Mouse (Mus musculus) neural tube, embryonic 12.5 days (tissue): ENCODE data around the gene Ppp1r11. TPM values are rescaled to one million over a fixed set of nuclear protein-coding genes. Genes with fewer than 3 reads are reported as not detected.

Experiments used
- ATAC-seq: fragments of 200-750 bp; cut with Nextera tagmentation; 2 replicates; pipeline ENCODE4 v1.8.0; 2017; ENCODE audit warnings: low read depth, mild to moderate bottlenecking, moderate TSS enrichment, moderate library complexity; ENCODE audit not compliant: low FRiP score
- H3K27ac ChIP-seq: fragments of 300-500 bp; sonication (generic); 2 replicates; pipeline ENCODE4 v1.5.1; 2016
- H3K27me3 ChIP-seq: fragments of 300-500 bp; sonication (generic); replicated peaks from 2 replicates; pipeline ENCODE4 v1.6.1; 2016; ENCODE audit warnings: mild to moderate bottlenecking
- H3K36me3 ChIP-seq: fragments of 300-500 bp; sonication (generic); 2 replicates; pipeline ENCODE4 v1.6.1; 2016; ENCODE audit warnings: mild to moderate bottlenecking
- H3K4me1 ChIP-seq: fragments of 300-500 bp; sonication (generic); 2 replicates; pipeline ENCODE4 v1.6.1; 2016
- H3K4me2 ChIP-seq: fragments of 300-500 bp; sonication (generic); replicated peaks from 2 replicates; pipeline ENCODE4 v1.6.1; 2016; ENCODE audit warnings: mild to moderate bottlenecking
- H3K4me3 ChIP-seq: fragments of 300-500 bp; sonication (generic); 2 replicates; pipeline ENCODE4 v1.5.1; 2016
- H3K9ac ChIP-seq: fragments of 300-500 bp; sonication (generic); 2 replicates; pipeline ENCODE4 v1.6.1; 2016; ENCODE audit warnings: mild to moderate bottlenecking
- H3K9me3 ChIP-seq: fragments of 300-500 bp; sonication (generic); 2 replicates; pipeline ENCODE4 v1.6.1; 2016; ENCODE audit warnings: mild to moderate bottlenecking
- WGBS: fragments of 180-500 bp; shearing (Covaris S2); methylation state at CpG from one replicate; pipeline ENCODE4 v1.1.7; 2016; 5-methylcytosine and 5-hydroxymethylcytosine counted together
- polyA plus RNA-seq: library from polyadenylated mRNA; unstranded; fragments of >200 nt; fragmentation: Nextera tagmentation; extraction: Ambion mirVana; gene quantifications from 2 replicates; pipeline ENCODE4 v1.2.1, GENCODE M21; 2016

Gene Ppp1r11
- polyA plus RNA-seq, 1 experiment from 2014 or later = 147 TPM

DNA sequence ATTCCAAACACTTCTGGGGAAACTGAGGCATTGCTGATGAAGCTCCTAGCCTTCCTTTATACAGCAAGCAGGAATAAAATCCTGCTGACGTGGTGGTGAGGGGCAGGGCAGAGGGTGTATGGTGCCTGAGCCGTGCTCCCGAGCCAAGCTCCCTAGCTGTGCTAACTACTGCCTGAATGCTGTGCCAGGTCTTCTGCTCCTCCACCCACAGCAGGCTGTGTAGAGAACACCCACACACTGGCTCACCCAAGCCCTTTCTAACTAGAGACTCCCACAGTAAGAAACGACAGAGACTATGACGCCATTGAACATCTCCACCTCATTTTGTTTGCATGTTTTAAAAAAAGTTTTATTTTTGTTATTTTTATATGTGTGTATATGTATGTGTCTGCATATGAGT lies 51.5 kb downstream of the Ppp1r11 start:
- no peak overlapping the region for H3K4me2 ChIP-seq
- no peak overlapping the region for H3K27ac ChIP-seq
- no peaks in the 10 kb centered on the region for H3K9me3 ChIP-seq
- no peaks in the 10 kb centered on the region for H3K27me3 ChIP-seq
- H3K36me3 ChIP-seq = no peaks in the 10 kb centered on the region
- H3K4me1 ChIP-seq = no peaks in the 10 kb centered on the region
- H3K9ac ChIP-seq = no peak overlapping the region
- ATAC-seq = no peak
- 89% methylated on average over 5 of the region's 5 CpGs for WGBS
- H3K4me3 ChIP-seq = no peak overlapping the region

DNA sequence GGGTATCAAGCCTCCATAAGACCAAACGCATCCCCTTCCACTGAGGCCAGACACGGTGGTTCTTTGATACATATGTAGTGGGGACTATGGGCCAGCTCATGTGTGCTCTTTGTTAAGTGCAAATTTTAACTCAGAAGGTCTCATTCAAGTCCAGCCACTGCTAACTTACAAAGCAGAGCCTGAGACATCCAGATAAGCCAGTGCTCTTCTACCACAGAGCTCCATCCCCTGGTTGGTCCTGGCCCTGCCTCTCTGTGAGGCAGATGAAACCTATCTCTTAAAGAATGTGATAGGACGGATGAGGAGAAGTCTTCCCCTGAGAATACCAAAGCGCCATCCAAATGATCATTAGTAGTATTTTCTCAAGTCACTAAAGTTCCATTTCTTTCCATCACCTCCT lies 52.2 kb downstream of the Ppp1r11 start:
- ATAC-seq = no peak
- Histone ChIP-seq H3K27ac (no peak overlapping the region), H3K4me2 (no peak overlapping the region), H3K9ac (no peak overlapping the region), H3K27me3 (no peaks in the 10 kb centered on the region), H3K4me1 (no peaks in the 10 kb centered on the region), H3K9me3 (no peaks in the 10 kb centered on the region), H3K4me3 (no peak overlapping the region), H3K36me3 (no peaks in the 10 kb centered on the region)
- 88% methylated on average over 4 of the region's 4 CpGs for WGBS

Other genes with a start within 250 kb of the Ppp1r11 start
- gene H2-M10.5, start 178.8 kb downstream of the Ppp1r11 start, polyA plus RNA-seq = not detected in 2 replicates
- gene H2-M10.6, start 139.6 kb downstream of the Ppp1r11 start, polyA plus RNA-seq = not detected in 2 replicates
- 52.1 and 56.8 TPM in 2 replicates for gene Trim26, start 114.6 kb downstream of the Ppp1r11 start, polyA plus RNA-seq
- 0.37 and 0.46 TPM in 2 replicates for gene Trim15, start 84.5 kb downstream of the Ppp1r11 start, polyA plus RNA-seq
- 4.6 and 5.4 TPM in 2 replicates for gene Trim10, start 82.2 kb downstream of the Ppp1r11 start, polyA plus RNA-seq
- gene Trim40, start 61.6 kb downstream of the Ppp1r11 start, polyA plus RNA-seq = not detected in 2 replicates
- gene Trim31, start 53.6 kb downstream of the Ppp1r11 start, polyA plus RNA-seq = not detected in 2 replicates
- gene Rnf39, start 8.8 kb downstream of the Ppp1r11 start, polyA plus RNA-seq = 0.41 and 1.3 TPM in 2 replicates
- 72.3 and 82.2 TPM in 2 replicates for gene Znrd1, start 6.8 kb upstream of the Ppp1r11 start, polyA plus RNA-seq
- gene Znrd1as, start 6.9 kb upstream of the Ppp1r11 start, polyA plus RNA-seq = 6.0 and 6.2 TPM in 2 replicates
- 0.47 TPM in 1 of 2 replicates, not detected in the other for gene 2410137M14Rik, start 29.5 kb upstream of the Ppp1r11 start, polyA plus RNA-seq
- gene H2-M5, start 37.8 kb upstream of the Ppp1r11 start, polyA plus RNA-seq = 1.7 and 1.9 TPM in 2 replicates
- gene Zfp57, start 49.4 kb upstream of the Ppp1r11 start, polyA plus RNA-seq = 208 and 210 TPM in 2 replicates
- gene Mog, start 71.7 kb upstream of the Ppp1r11 start, polyA plus RNA-seq = 1.0 and 1.3 TPM in 2 replicates
- gene Gabbr1, start 94.2 kb upstream of the Ppp1r11 start, polyA plus RNA-seq = 44.6 and 47.0 TPM in 2 replicates
- 0.11 TPM in 1 of 2 replicates, not detected in the other for gene Olfr90, start 136.8 kb upstream of the Ppp1r11 start, polyA plus RNA-seq
- not detected in 2 replicates for gene Olfr91, start 146.5 kb upstream of the Ppp1r11 start, polyA plus RNA-seq
- not detected in 2 replicates for gene Olfr92, start 168.3 kb upstream of the Ppp1r11 start, polyA plus RNA-seq
- gene Olfr93, start 209.8 kb upstream of the Ppp1r11 start, polyA plus RNA-seq = not detected in 2 replicates
- not detected in 2 replicates for gene Ubd, start 242.2 kb upstream of the Ppp1r11 start, polyA plus RNA-seq
- gene Olfr94, start 249.3 kb upstream of the Ppp1r11 start, polyA plus RNA-seq = not detected in 2 replicates